Mouse (Mus musculus) heart, adult 18-20 months (tissue): Measurements from ENCODE around the gene Kif9. TPM values are rescaled to one million over a fixed set of nuclear protein-coding genes. Genes with fewer than 3 reads are reported as not detected.

Experiments used
- DNase-seq, 2 experiments: peaks; one replicate each; pipeline ENCODE4 v3.0.0; 2021 to 2022; ENCODE audit warnings: mixed read lengths in 1 of 2
- long read RNA-seq, 2 experiments: library from polyadenylated mRNA; stranded (forward); transcript quantifications; one replicate each; pipeline ENCODE4 v2.0.0; 2021
- total RNA-seq, 2 experiments: library from RNA; stranded (reverse); gene quantifications; 2 replicates each; pipeline ENCODE4 v1.2.3; 2021

Kif9 gene
- 1 to 10 TPM in 1 of 2 experiments, under 1 TPM in 1; 0.27 to 1.3 TPM for total RNA-seq
- long read RNA-seq, experiment 1, partial matches to known transcripts: 0 of 1 reads
- long read RNA-seq, experiment 1, other reads (novel, unspliced or antisense): 1 of 1 reads
- long read RNA-seq, experiment 2: 0 reads

- DNase-seq: peak; percentile 98 to 99
Observed at GRCm38 (mm10) chr9:110476124-110477091, at the start of gene Kif9, which contains the start of gene Klhl18. TSS of gene Kif9 (plus strand) at chr9:110476958. TSS of gene Klhl18 (minus strand) at chr9:110476694.

GRCm38 (mm10) chr9:110431241-110431640 lies 45.5 kb upstream of the Kif9 start:
- DNase-seq: no peak

GRCm38 (mm10) chr9:110433045-110433444 lies 43.7 kb upstream of the Kif9 start:
- DNase-seq: no peak

- no peak for DNase-seq
Observed at GRCm38 (mm10) chr9:110436041-110436440, 40.7 kb upstream of the Kif9 start.

GRCm38 (mm10) chr9:110440049-110440448 lies 36.7 kb upstream of the Kif9 start:
- DNase-seq: no peak

- DNase-seq: no peak
Observed at GRCm38 (mm10) chr9:110440559-110440958, 36.2 kb upstream of the Kif9 start.

- DNase-seq: no peak
Observed at GRCm38 (mm10) chr9:110448356-110448755, 28.4 kb upstream of the Kif9 start.

GRCm38 (mm10) chr9:110448857-110449617 lies 27.7 kb upstream of the Kif9 start:
- DNase-seq: peak; percentile 71 to 85

- no peak for DNase-seq
Observed at GRCm38 (mm10) chr9:110452523-110452922, 24.2 kb upstream of the Kif9 start.

GRCm38 (mm10) chr9:110457926-110458325 lies 18.8 kb upstream of the Kif9 start:
- no peak for DNase-seq

GRCm38 (mm10) chr9:110459145-110459727 lies 17.5 kb upstream of the Kif9 start:
- DNase-seq: peak; percentile 19 to 60

GRCm38 (mm10) chr9:110460884-110461815 lies 15.6 kb upstream of the Kif9 start:
- DNase-seq: no peak

- no peak for DNase-seq
Observed at GRCm38 (mm10) chr9:110462321-110462720, 14.4 kb upstream of the Kif9 start.

GRCm38 (mm10) chr9:110463983-110464591 lies 12.7 kb upstream of the Kif9 start:
- no peak for DNase-seq

- no peak for DNase-seq
Observed at GRCm38 (mm10) chr9:110465336-110465735, 11.4 kb upstream of the Kif9 start.

GRCm38 (mm10) chr9:110466179-110466578 lies 10.6 kb upstream of the Kif9 start:
- DNase-seq: peak in 1 of 2 experiments; percentile 39

- DNase-seq: no peak
Observed at GRCm38 (mm10) chr9:110477951-110478350, 1.2 kb downstream of the Kif9 start.

- no peak for DNase-seq
Observed at GRCm38 (mm10) chr9:110478639-110479038, 1.9 kb downstream of the Kif9 start.

GRCm38 (mm10) chr9:110488841-110489240 lies 12.1 kb downstream of the Kif9 start:
- DNase-seq: no peak

- no peak for DNase-seq
Observed at GRCm38 (mm10) chr9:110490913-110491312, 14.2 kb downstream of the Kif9 start.

GRCm38 (mm10) chr9:110525737-110526136 lies 49.0 kb downstream of the Kif9 start:
- no peak for DNase-seq
